Mouse (Mus musculus) embryonic facial prominence, embryonic 14.5 days (tissue): ENCODE results near the gene Epb41l4b. TPM values are rescaled to one million over a fixed set of nuclear protein-coding genes. Genes with fewer than 3 reads are reported as not detected.
A peak's percentile ranks its signal among the peaks of the same experiment; 100 is the strongest.

Experiments used
- ATAC-seq: fragments of 200-750 bp; cut with Nextera tagmentation; 2 replicates; pipeline ENCODE4 v1.8.0; 2017; ENCODE audit warnings: low read depth, moderate number of reproducible peaks, moderate TSS enrichment
- DNase-seq: peaks from one replicate; pipeline ENCODE4 v3.0.0-alpha.2; 2015; ENCODE audit warnings: low spot score
- H3K27ac ChIP-seq: fragments of 300-500 bp; sonication (generic); replicated peaks from 2 replicates; pipeline ENCODE4 v1.5.1; 2014; ENCODE audit warnings: low read depth, mild to moderate bottlenecking, low read length, moderate library complexity
- H3K27me3 ChIP-seq: fragments of 300-500 bp; sonication (generic); replicated peaks from 2 replicates; pipeline ENCODE4 v1.6.1; 2014; ENCODE audit warnings: low read length; ENCODE audit not compliant: control insufficient read depth, insufficient read depth
- H3K36me3 ChIP-seq: fragments of 300-500 bp; sonication (generic); 2 replicates; pipeline ENCODE4 v1.6.1; 2014; ENCODE audit warnings: low read length, mixed read lengths; ENCODE audit not compliant: control insufficient read depth, insufficient read depth
- H3K4me1 ChIP-seq: fragments of 300-500 bp; sonication (generic); 2 replicates; pipeline ENCODE4 v1.6.1; 2014; ENCODE audit warnings: antibody characterized with exemption, low read length; ENCODE audit not compliant: control insufficient read depth, insufficient read depth
- H3K4me2 ChIP-seq: fragments of 300-500 bp; sonication (generic); 2 replicates; pipeline ENCODE4 v1.6.1; 2014; ENCODE audit warnings: low read depth, mild to moderate bottlenecking, low read length, moderate library complexity, mixed read lengths
- H3K4me3 ChIP-seq: fragments of 300-500 bp; sonication (generic); 2 replicates; pipeline ENCODE4 v1.5.1; 2014; ENCODE audit warnings: low read depth, mild to moderate bottlenecking, low read length
- H3K9ac ChIP-seq: fragments of 300-500 bp; sonication (generic); 2 replicates; pipeline ENCODE4 v1.6.1; 2014; ENCODE audit warnings: low read depth, mild to moderate bottlenecking, low read length, moderate library complexity, mixed read lengths
- H3K9me3 ChIP-seq: fragments of 300-500 bp; sonication (generic); 2 replicates; pipeline ENCODE4 v1.6.1; 2016; ENCODE audit warnings: low read length; ENCODE audit not compliant: control insufficient read depth
- WGBS: fragments of 180-500 bp; shearing (Covaris S2); extraction: QIAGEN DNeasy Blood & Tissue Kit; methylation state at CpG from one replicate; pipeline ENCODE4 v1.1.7; 2014; 5-methylcytosine and 5-hydroxymethylcytosine counted together
- polyA plus RNA-seq: library from polyadenylated mRNA; unstranded; fragments of >200 nt; fragmentation: Nextera tagmentation; extraction: Ambion mirVana; gene quantifications from 2 replicates; pipeline ENCODE4 v1.2.1, GENCODE M21; 2014

Epb41l4b gene
- polyA plus RNA-seq, 1 experiment from 2014 or later: 4.8 TPM

DNA sequence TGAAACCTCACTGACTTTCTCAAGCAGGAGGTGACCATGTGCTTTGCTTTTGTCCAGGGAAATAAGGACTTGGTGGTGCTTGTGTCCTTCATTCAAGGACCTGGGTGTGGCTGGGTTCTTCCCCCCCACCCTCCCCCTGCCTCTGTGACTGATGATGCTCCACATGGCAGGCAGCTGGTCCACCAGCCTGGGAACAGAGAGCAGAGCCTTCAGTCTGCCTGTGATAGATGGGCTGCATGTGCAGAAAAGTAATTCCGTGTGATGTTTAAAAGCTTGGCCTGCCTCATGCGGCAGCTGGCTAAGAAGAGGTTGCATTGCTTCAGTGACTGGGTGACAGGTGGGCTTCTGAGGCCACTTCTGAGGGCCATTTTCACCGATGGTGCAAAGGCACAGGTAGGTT lies 140.5 kb downstream of the Epb41l4b start:
- Histone ChIP-seq H3K4me3 (no peak overlapping the region), H3K4me1 (no peaks in the 10 kb centered on the region), H3K9me3 (no peaks in the 10 kb centered on the region), H3K27me3 (no peaks in the 10 kb centered on the region), H3K9ac (no peak overlapping the region), H3K27ac (no peak overlapping the region), H3K36me3 (no peaks in the 10 kb centered on the region), H3K4me2 (no peak overlapping the region)
- DNase-seq (peak; percentile 20), ATAC-seq (no peak)
- WGBS: 62% methylated on average over 3 of the region's 3 CpGs

DNA sequence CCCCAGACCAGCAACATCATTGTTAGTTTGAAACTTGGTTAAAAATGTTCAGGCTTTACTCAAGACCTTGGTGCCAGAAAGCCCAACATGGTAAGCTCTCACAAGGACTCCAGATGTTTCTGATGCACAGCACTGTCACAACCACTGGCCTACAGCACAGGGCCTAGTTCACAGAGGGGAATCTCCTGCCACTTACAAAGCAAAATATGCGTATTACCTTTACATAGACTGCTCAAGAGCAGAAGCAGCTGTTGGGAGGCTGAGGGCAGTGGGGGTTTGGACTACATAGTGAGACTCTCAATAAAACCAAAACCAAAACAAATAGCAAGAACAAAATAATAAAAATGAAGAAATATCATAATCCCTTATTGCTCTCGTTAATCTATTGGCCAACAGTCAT lies 141.8 kb downstream of the Epb41l4b start:
- no peak for DNase-seq
- no peaks in the 10 kb centered on the region for H3K4me1 ChIP-seq
- H3K27ac ChIP-seq: no peak overlapping the region
- no peaks in the 10 kb centered on the region for H3K27me3 ChIP-seq
- no peak overlapping the region for H3K4me2 ChIP-seq
- ATAC-seq: no peak
- H3K36me3 ChIP-seq: no peaks in the 10 kb centered on the region
- no peak overlapping the region for H3K9ac ChIP-seq
- WGBS: 86% methylated on average over 2 of the region's 2 CpGs
- no peak overlapping the region for H3K4me3 ChIP-seq
- peaks cover 3% of the 10 kb centered on the region; the same call in 1 of the 2 replicates for H3K9me3 ChIP-seq

DNA sequence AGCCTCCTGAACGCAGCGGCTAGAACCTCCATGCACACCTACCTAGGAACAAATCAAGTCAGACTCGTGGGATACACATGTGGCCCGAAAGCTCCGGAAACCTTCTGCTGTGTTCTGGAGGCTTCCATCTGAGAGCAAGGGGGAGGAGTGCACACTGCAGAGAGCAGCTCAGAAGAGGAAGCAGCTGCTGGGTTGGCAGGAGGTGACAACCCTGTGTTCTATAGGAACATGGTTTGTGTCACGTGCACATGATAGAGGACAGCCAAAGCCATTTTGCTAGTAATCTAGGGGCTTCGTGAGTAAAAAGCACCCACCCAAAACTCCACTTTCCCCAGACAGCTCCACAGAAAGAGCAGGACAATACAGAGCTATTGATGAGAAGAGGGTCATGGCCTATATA lies 149.9 kb downstream of the Epb41l4b start:
- DNase-seq: no peak
- Histone ChIP-seq H3K9ac (no peak overlapping the region), H3K4me2 (no peak overlapping the region), H3K9me3 (peaks cover 10% of the 10 kb centered on the region; the same call in 1 of the 2 replicates), H3K27ac (no peak overlapping the region), H3K36me3 (no peaks in the 10 kb centered on the region), H3K27me3 (peaks cover 16% of the 10 kb centered on the region; the same call in 1 of the 2 replicates), H3K4me1 (no peaks in the 10 kb centered on the region), H3K4me3 (no peak overlapping the region)
- ATAC-seq: no peak
- WGBS: 79% methylated on average over 7 of the region's 7 CpGs

- H3K27ac ChIP-seq: no peak overlapping the region
- H3K36me3 ChIP-seq: no peaks in the 10 kb centered on the region
- WGBS: 50% methylated on average over 2 of the region's 2 CpGs
- no peak overlapping the region for H3K4me3 ChIP-seq
- no peaks in the 10 kb centered on the region for H3K4me1 ChIP-seq
- DNase-seq: no peak
- peaks cover 11% of the 10 kb centered on the region; the same call in 1 of the 2 replicates for H3K9me3 ChIP-seq
- no peak for ATAC-seq
- peaks cover 16% of the 10 kb centered on the region; the same call in 1 of the 2 replicates for H3K27me3 ChIP-seq
- no peak overlapping the region for H3K9ac ChIP-seq
- no peak overlapping the region for H3K4me2 ChIP-seq
Observed at GRCm38 (mm10) chr4:56991951-56992350, 151.3 kb downstream of the Epb41l4b start.

GRCm38 (mm10) chr4:56990215-56990584 lies 153.0 kb downstream of the Epb41l4b start, which contains the start of gene Frrs1l:
TSS of gene Frrs1l (minus strand) at chr4:56990391.
- Histone ChIP-seq H3K4me1 (no peaks in the 10 kb centered on the region), H3K9ac (peak within 1 kb of the TSS; percentile 77), H3K9me3 (peaks cover 7% of the 10 kb centered on the region; the same call in 1 of the 2 replicates), H3K4me3 (peak within 1 kb of the TSS; percentile 68), H3K4me2 (peak within 1 kb of the TSS; percentile 99), H3K27me3 (peaks cover 16% of the 10 kb centered on the region; the same call in 1 of the 2 replicates), H3K36me3 (no peaks in the 10 kb centered on the region), H3K27ac (no peak within 1 kb of the TSS)
- DNase-seq (peak; percentile 32), ATAC-seq (peak; percentile 91)
- 0% methylated on average over 7 of the region's 44 CpGs for WGBS

DNA sequence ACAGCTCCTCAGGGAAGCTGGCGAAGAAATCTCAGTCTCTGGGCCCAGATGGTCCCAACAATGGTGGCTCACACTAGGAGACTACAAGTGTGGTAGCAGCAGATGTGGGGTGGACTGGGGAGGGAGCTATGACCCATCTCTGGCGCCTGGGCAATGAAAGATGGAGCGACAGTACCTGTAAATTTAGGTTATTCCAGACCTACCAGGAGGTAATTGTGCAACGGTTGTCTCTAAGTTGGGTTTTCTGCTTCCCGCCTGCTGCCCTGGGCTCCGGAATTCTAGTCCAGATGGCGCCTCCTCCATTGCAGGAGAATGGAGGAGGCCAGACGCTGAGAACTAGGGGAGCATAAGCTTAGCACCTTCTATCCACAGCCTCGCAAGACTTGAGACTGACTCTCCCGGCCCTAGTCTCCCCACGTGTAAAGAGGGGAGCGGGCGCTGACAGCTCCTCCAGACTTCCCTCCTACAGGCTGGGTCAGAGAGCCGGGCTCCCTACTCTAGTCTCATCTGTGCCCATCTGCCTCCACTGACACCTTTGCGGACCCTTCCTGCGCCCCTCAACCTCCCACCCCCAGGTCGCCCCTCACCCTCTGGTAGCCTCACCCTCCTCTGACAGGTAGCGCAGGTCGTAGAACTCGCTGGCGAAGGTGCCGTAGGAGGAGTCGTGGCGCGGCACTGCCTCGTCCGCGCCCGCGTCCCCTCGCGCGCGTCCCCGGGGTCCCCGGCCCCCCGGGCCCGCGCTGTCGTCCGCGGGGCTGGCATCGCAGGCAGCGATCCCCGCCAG lies 153.6 kb downstream of the Epb41l4b start:
- H3K9me3 ChIP-seq: peaks cover 7% of the 10 kb centered on the region; the same call in 1 of the 2 replicates
- no peaks in the 10 kb centered on the region for H3K4me1 ChIP-seq
- H3K27me3 ChIP-seq: peaks cover 16% of the 10 kb centered on the region; the same call in 1 of the 2 replicates
- peak overlapping the region; percentile 77 for H3K9ac ChIP-seq
- H3K4me2 ChIP-seq: peak overlapping the region; percentile 99
- DNase-seq (peak; percentile 11), ATAC-seq (peak; percentile 55)
- H3K27ac ChIP-seq: no peak overlapping the region
- WGBS: 7% methylated on average over 17 of the region's 45 CpGs
- no peaks in the 10 kb centered on the region for H3K36me3 ChIP-seq
- peak overlapping the region; percentile 68 for H3K4me3 ChIP-seq

DNA sequence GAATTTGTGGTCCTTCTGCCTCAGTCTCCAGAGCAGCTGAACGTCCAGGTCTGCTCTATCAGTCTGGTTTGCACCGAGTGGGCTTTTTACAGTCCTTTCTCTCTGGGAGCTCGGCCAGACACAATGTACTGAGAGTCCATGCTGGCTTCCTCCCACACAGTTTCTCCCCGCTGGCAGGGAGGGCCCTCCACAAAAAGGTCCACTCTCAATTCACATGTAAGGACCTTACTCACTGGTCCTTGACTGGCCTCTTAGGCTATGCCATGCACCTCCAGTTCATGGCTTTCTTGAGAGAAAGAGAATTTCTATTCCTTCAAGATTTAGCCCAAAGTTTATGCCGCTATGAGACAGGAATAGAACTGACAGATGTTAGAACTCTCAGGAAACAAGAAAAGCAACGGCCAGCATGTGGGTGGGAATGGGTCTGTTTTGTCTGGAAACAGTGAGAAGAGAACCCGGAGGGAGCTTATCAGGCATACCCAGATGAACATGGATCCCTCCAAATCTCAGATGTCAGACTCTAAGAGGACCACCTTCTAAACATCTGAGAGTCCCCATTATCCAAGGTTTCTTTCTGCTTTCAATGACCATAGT lies 177.6 kb downstream of the Epb41l4b start:
- H3K4me1 ChIP-seq: 0 out of 2 replicates have a peak, but pooled peaks cover 3% of the 10 kb centered on the region
- no peak for ATAC-seq
- H3K4me3 ChIP-seq: no peak overlapping the region
- no peak overlapping the region for H3K4me2 ChIP-seq
- WGBS: 66% methylated on average over 7 of the region's 7 CpGs
- H3K9me3 ChIP-seq: no peaks in the 10 kb centered on the region
- no peak overlapping the region for H3K27ac ChIP-seq
- 0 out of 2 replicates have a peak, but pooled peaks cover 4% of the 10 kb centered on the region for H3K36me3 ChIP-seq
- H3K27me3 ChIP-seq: no peaks in the 10 kb centered on the region
- no peak for DNase-seq
- no peak overlapping the region for H3K9ac ChIP-seq

GRCm38 (mm10) chr4:56963687-56964086 lies 179.6 kb downstream of the Epb41l4b start:
- 78% methylated on average over 6 of the region's 6 CpGs for WGBS
- Histone ChIP-seq H3K9ac (no peak overlapping the region), H3K9me3 (no peaks in the 10 kb centered on the region), H3K4me2 (no peak overlapping the region), H3K27me3 (no peaks in the 10 kb centered on the region), H3K27ac (no peak overlapping the region), H3K4me1 (no peaks in the 10 kb centered on the region), H3K4me3 (no peak overlapping the region), H3K36me3 (0 out of 2 replicates have a peak, but pooled peaks cover 4% of the 10 kb centered on the region)
- no peak for DNase-seq
- no peak for ATAC-seq
